In genomic region chr11:20455085-20455864, GRCm38 (mm10) we compare ENCODE assay signal across 8 mouse cellular contexts.
DNase-seq lines count a peak whose midpoint lies in the region; ATAC-seq and TF ChIP-seq lines count a peak whose summit lies in the region.

No protein-coding gene starts in this region.

- WGBS in hindbrain, embryonic 15.5 days, result under 1% methylated on average over 35 of the region's 35 CpGs

- no peaks in the 10 kb centered on the region for H3K27me3 ChIP-seq in hindbrain, embryonic 15.5 days

- H3K4me1 ChIP-seq in hindbrain, embryonic 15.5 days (replicated peaks), result peaks cover 22% of the 10 kb centered on the region

- H3K9ac ChIP-seq in hindbrain, embryonic 15.5 days, result peak overlapping the region; percentile 39

- peak; percentile 91 for DNase-seq in ZHBTc4 (ENCODE audit: low read depth, low spot score)
- peak; percentile 89 to 91 for DNase-seq in cerebellum, postnatal 36 days
- peak; percentile 87 to 90 for DNase-seq in frontal cortex, postnatal 36 days (ENCODE audit: low spot score in 2 of 2)
- peak; percentile 86 to 91 for DNase-seq in left cerebral cortex, adult 2 months (ENCODE audit: extremely low spot score in 1 of 2, low spot score in 2 of 2)
- peak; percentile 84 to 92 for DNase-seq in right cerebral cortex, adult 2 months (ENCODE audit: low spot score in 2 of 2)
- DNase-seq in urinary bladder, postnatal 10 days (ENCODE audit: low spot score), result peak; percentile 51

- intact Hi-C loops in left cerebral cortex, adult 2 months (cut with DNase I), result loop anchor here (1.0 to 5.0 kb wide), 5 partner anchors 87 to 287 kb away; partner anchors contain the start of genes Aftph and Sertad2

- TF ChIP-seq CTCF in left cerebral cortex, adult 2 months (IDR thresholded peaks at IDR 0.05), result peak; percentile 100

- no peaks in the 10 kb centered on the region for H3K36me3 ChIP-seq in hindbrain, embryonic 15.5 days

- H3K4me2 ChIP-seq in hindbrain, embryonic 15.5 days, result peak overlapping the region; percentile 92

- H3K9me3 ChIP-seq in hindbrain, embryonic 15.5 days, result no peaks in the 10 kb centered on the region

- H3K4me3 ChIP-seq in hindbrain, embryonic 15.5 days, result peak overlapping the region; percentile 50
- H3K4me3 ChIP-seq in left cerebral cortex, adult 2 months, result peak overlapping the region; percentile 49

- ATAC-seq in hindbrain, embryonic 15.5 days (ENCODE audit: low FRiP score, low read depth), result peak; percentile 85
- peak; percentile 99 for ATAC-seq in megakaryocyte, adult 5-6 weeks (ENCODE audit: poor library complexity, severe bottlenecking)

- H3K27ac ChIP-seq in hindbrain, embryonic 15.5 days (replicated peaks), result 0 out of 2 replicates have a peak overlapping the region, but pooled peaks have one; percentile 10
- H3K27ac ChIP-seq in left cerebral cortex, adult 2 months, result no peak overlapping the region
